Mouse (Mus musculus) frontal cortex, postnatal 10 days (tissue): ENCODE results near the gene Igsf8.

Experiments
- DNase-seq, 2 experiments: peaks; one replicate each; pipeline ENCODE4 v3.0.0; 2022; ENCODE audit warnings: low spot score in 2 of 2, mixed read lengths in 1 of 2

Gene Igsf8

GRCm38 (mm10) chr1:172323298-172323697 is 61.9 kb downstream of the Igsf8 start:
- no peak for DNase-seq

GRCm38 (mm10) chr1:172323801-172324359 is 62.4 kb downstream of the Igsf8 start:
- DNase-seq, result no peak

GRCm38 (mm10) chr1:172324725-172325124 is 63.3 kb downstream of the Igsf8 start:
- no peak for DNase-seq

GRCm38 (mm10) chr1:172325680-172326535 is 64.5 kb downstream of the Igsf8 start:
- DNase-seq, result no peak

- DNase-seq, result no peak
These were observed 65.2 kb downstream of the Igsf8 start for GRCm38 (mm10) chr1:172326684-172327083.

GRCm38 (mm10) chr1:172327206-172328001 is 66.0 kb downstream of the Igsf8 start:
- no peak for DNase-seq

- no peak for DNase-seq
These were observed 66.6 kb downstream of the Igsf8 start for GRCm38 (mm10) chr1:172328041-172328440.

- no peak for DNase-seq
These were observed 67.0 kb downstream of the Igsf8 start for GRCm38 (mm10) chr1:172328461-172328860.

- DNase-seq, result peak; percentile 73 to 80
These were observed 67.7 kb downstream of the Igsf8 start, which contains the start of gene Kcnj9 for GRCm38 (mm10) chr1:172329131-172329530. TSS of gene Kcnj9 (minus strand) at chr1:172329318.

- DNase-seq, result no peak
These were observed 68.2 kb downstream of the Igsf8 start for GRCm38 (mm10) chr1:172329616-172330015.

- no peak for DNase-seq
These were observed 70.0 kb downstream of the Igsf8 start for GRCm38 (mm10) chr1:172331422-172331947.

- no peak for DNase-seq
These were observed 71.5 kb downstream of the Igsf8 start for GRCm38 (mm10) chr1:172332925-172333324.

- no peak for DNase-seq
These were observed 72.1 kb downstream of the Igsf8 start for GRCm38 (mm10) chr1:172333512-172333911.

- no peak for DNase-seq
These were observed 74.4 kb downstream of the Igsf8 start for GRCm38 (mm10) chr1:172335804-172336203.

- DNase-seq, result no peak
These were observed 76.2 kb downstream of the Igsf8 start for GRCm38 (mm10) chr1:172337411-172338185.

GRCm38 (mm10) chr1:172340729-172341321 is 79.4 kb downstream of the Igsf8 start, which contains the start of gene Kcnj10:
TSS of gene Kcnj10 (plus strand) at chr1:172341210.
- DNase-seq, result peak; percentile 74 to 80

GRCm38 (mm10) chr1:172341386-172341785 is 79.9 kb downstream of the Igsf8 start:
- no peak for DNase-seq

GRCm38 (mm10) chr1:172342729-172343128 is 81.3 kb downstream of the Igsf8 start:
- DNase-seq, result peak; percentile 70 to 80

GRCm38 (mm10) chr1:172343914-172344313 is 82.5 kb downstream of the Igsf8 start:
- DNase-seq, result no peak

- DNase-seq, result no peak
These were observed 83.4 kb downstream of the Igsf8 start for GRCm38 (mm10) chr1:172344820-172345219.

- DNase-seq, result no peak
These were observed 85.3 kb downstream of the Igsf8 start for GRCm38 (mm10) chr1:172346707-172347106.
